Mouse (Mus musculus) myocyte (in vitro differentiated cells): ENCODE data around the gene Gsk3a.

Experiments
- CEBPB ChIP-seq: IDR thresholded peaks from 2 replicates; pipeline ENCODE4 v1.6.1; 2011; ENCODE audit warnings: mild to moderate bottlenecking, moderate library complexity; ENCODE audit not compliant: poor library complexity, insufficient read depth, severe bottlenecking
- E2F4 ChIP-seq: IDR thresholded peaks from one replicate; pipeline ENCODE4 v1.6.1; 2011; ENCODE audit warnings: mild to moderate bottlenecking, control low read depth, moderate library complexity; ENCODE audit not compliant: insufficient read depth
- MAX ChIP-seq: IDR thresholded peaks from one replicate; pipeline ENCODE4 v1.6.1; 2011; ENCODE audit warnings: low read depth, mild to moderate bottlenecking, control low read depth
- MYOD1 ChIP-seq, 3 experiments: IDR thresholded peaks; one replicate each; pipeline ENCODE4 v1.6.1; 2011; ENCODE audit warnings: control low read depth in 2 of 3, low read depth in 2 of 3, mild to moderate bottlenecking in 2 of 3, moderate library complexity in 1 of 3; ENCODE audit not compliant: insufficient read length in 2 of 3, control insufficient read depth in 1 of 3
- MYOG ChIP-seq, 3 experiments: IDR thresholded peaks; one replicate each; pipeline ENCODE4 v1.6.1; 2011; ENCODE audit warnings: control low read depth in 2 of 3, low read depth in 2 of 3, mild to moderate bottlenecking in 2 of 3; ENCODE audit not compliant: insufficient read length in 2 of 3, control insufficient read depth in 1 of 3, insufficient read depth in 1 of 3
- POLR2A ChIP-seq: IDR thresholded peaks from one replicate; pipeline ENCODE4 v1.6.1; 2011; ENCODE audit warnings: low read depth, mild to moderate bottlenecking, control low read depth, moderate library complexity; ENCODE audit not compliant: insufficient read length
- REST ChIP-seq: IDR thresholded peaks from one replicate; pipeline ENCODE4 v1.6.1; 2011; ENCODE audit warnings: mild to moderate bottlenecking, control low read depth, moderate library complexity; ENCODE audit not compliant: insufficient read depth, insufficient read length
- TCF12 ChIP-seq: IDR thresholded peaks from one replicate; pipeline ENCODE4 v1.6.1; 2011; ENCODE audit warnings: mild to moderate bottlenecking, control low read depth; ENCODE audit not compliant: poor library complexity, insufficient read depth, severe bottlenecking
- TCF3 ChIP-seq: IDR thresholded peaks from one replicate; pipeline ENCODE4 v1.6.1; 2011; ENCODE audit warnings: low read depth, control low read depth; ENCODE audit not compliant: insufficient read length

- no peak for TF ChIP-seq TCF12
- TF ChIP-seq TCF3: no peak
- TF ChIP-seq POLR2A: no peak
- no peak for TF ChIP-seq MAX
- no peak for TF ChIP-seq MYOG (IDR thresholded peaks at IDR 0.05; ENCODE audit: control insufficient read depth in 1 of 3, insufficient read depth in 1 of 3, insufficient read length in 2 of 3, low read depth in 2 of 3)
- TF ChIP-seq REST: no peak
- no peak for TF ChIP-seq CEBPB
- TF ChIP-seq MYOD1 (IDR thresholded peaks at IDR 0.05; ENCODE audit: control insufficient read depth in 1 of 3, insufficient read length in 2 of 3, low read depth in 2 of 3): no peak
- TF ChIP-seq E2F4: no peak
Measured at GRCm38 (mm10) chr7:25222275-25222967, 15.2 kb downstream of the Gsk3a start.
